Mouse (Mus musculus) limb, embryonic 11.5 days (tissue): ENCODE data around the gene Sstr4. TPM values are rescaled to one million over a fixed set of nuclear protein-coding genes. Genes with fewer than 3 reads are reported as not detected.
A peak's percentile ranks its signal among the peaks of the same experiment; 100 is the strongest.

Experiments
- ATAC-seq: fragments of 200-750 bp; cut with Nextera tagmentation; 2 replicates; pipeline ENCODE4 v1.8.0; 2017; ENCODE audit warnings: low read depth; ENCODE audit not compliant: insufficient number of reproducible peaks, low FRiP score, low TSS enrichment
- DNase-seq: peaks from one replicate; pipeline ENCODE4 v3.0.0-alpha.2; 2015; ENCODE audit warnings: low spot score
- H3K27ac ChIP-seq: fragments of 300-500 bp; sonication (generic); replicated peaks from 2 replicates; pipeline ENCODE4 v1.5.1; 2014; ENCODE audit warnings: low read depth, mild to moderate bottlenecking, low read length
- H3K27me3 ChIP-seq: fragments of 300-500 bp; sonication (generic); 2 replicates; pipeline ENCODE4 v1.6.1; 2014; ENCODE audit warnings: mild to moderate bottlenecking, low read length, mixed read lengths; ENCODE audit not compliant: control insufficient read depth, insufficient read depth
- H3K36me3 ChIP-seq: fragments of 300-500 bp; sonication (generic); 2 replicates; pipeline ENCODE4 v1.6.1; 2014; ENCODE audit warnings: mild to moderate bottlenecking, low read length, moderate library complexity, mixed read lengths; ENCODE audit not compliant: control insufficient read depth, insufficient read depth
- H3K4me1 ChIP-seq: fragments of 300-500 bp; sonication (generic); 2 replicates; pipeline ENCODE4 v1.6.1; 2014; ENCODE audit warnings: low read length, mixed read lengths; ENCODE audit not compliant: control insufficient read depth, insufficient read depth
- H3K4me2 ChIP-seq: fragments of 300-500 bp; sonication (generic); 2 replicates; pipeline ENCODE4 v1.6.1; 2014; ENCODE audit warnings: low read depth, mild to moderate bottlenecking, moderate library complexity; ENCODE audit not compliant: severe bottlenecking
- H3K4me3 ChIP-seq: fragments of 300-500 bp; sonication (generic); 2 replicates; pipeline ENCODE4 v1.5.1; 2014; ENCODE audit warnings: low read depth, low read length
- H3K9ac ChIP-seq: fragments of 300-500 bp; sonication (generic); 2 replicates; pipeline ENCODE4 v1.6.1; 2014; ENCODE audit warnings: mild to moderate bottlenecking, low read length
- H3K9me3 ChIP-seq: fragments of 300-500 bp; sonication (generic); 2 replicates; pipeline ENCODE4 v1.6.1; 2016; ENCODE audit warnings: low read length; ENCODE audit not compliant: control insufficient read depth
- WGBS: fragments of 180-500 bp; shearing (Covaris S2); extraction: QIAGEN DNeasy Blood & Tissue Kit; methylation state at CpG from one replicate; pipeline ENCODE4 v1.1.7; 2014; 5-methylcytosine and 5-hydroxymethylcytosine counted together
- polyA plus RNA-seq: library from polyadenylated mRNA; unstranded; fragments of >200 nt; fragmentation: Nextera tagmentation; extraction: Ambion mirVana; gene quantifications from 2 replicates; pipeline ENCODE4 v1.2.1, GENCODE M21; 2014

Sstr4 gene
- polyA plus RNA-seq, 1 experiment from 2014 or later, result 0.64 TPM

DNA sequence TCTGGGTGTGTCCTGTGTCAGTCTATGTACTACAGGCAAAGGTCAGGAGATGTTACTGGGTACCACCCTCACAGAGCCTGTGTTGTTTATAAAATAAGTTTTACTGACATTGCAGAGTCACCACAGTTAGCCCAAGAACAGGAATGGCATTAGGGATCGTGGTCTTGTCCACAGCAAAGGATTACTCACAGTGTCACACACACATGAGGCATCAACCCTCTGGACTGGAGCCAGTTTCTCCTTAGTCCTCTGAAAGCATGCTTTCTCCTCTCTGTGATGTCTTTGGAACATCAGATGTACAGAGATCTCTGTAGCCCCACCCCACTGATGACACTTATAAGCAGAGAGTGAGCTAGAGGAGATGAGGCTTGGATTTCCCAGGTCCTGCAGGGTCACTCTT, 7.1 kb downstream of the Sstr4 start:
- 82% methylated on average over 1 of the region's 1 CpGs for WGBS
- Histone ChIP-seq H3K9ac (no peak overlapping the region), H3K4me2 (no peak overlapping the region), H3K27ac (no peak overlapping the region), H3K36me3 (no peaks in the 10 kb centered on the region), H3K4me3 (no peak overlapping the region), H3K9me3 (no peaks in the 10 kb centered on the region), H3K27me3 (peaks cover 25% of the 10 kb centered on the region), H3K4me1 (peaks cover 2% of the 10 kb centered on the region; the same call in 1 of the 2 replicates)
- DNase-seq (no peak), ATAC-seq (no peak)

DNA sequence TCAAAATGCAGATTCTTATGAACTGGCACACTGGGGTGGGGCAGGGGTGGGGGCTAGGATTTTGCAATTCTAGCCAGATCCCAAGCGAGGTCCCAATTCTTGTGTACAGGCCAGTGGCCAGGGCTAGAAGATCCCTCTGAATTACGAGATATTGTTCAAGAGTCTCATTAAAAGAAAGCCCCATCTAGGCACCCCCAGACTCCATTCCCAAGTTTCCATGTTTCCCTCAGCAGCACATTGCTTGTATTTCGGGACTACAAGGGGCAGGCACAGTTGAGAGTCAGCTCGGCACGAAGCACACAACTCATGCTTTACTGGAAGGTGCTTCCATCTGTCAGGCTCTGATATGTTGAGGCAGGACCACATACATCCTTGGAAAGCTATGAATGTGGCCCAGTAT, 9.8 kb downstream of the Sstr4 start:
- Histone ChIP-seq H3K4me1 (peaks cover 6% of the 10 kb centered on the region; the same call in 1 of the 2 replicates), H3K27me3 (peaks cover 33% of the 10 kb centered on the region), H3K9ac (no peak overlapping the region), H3K4me3 (no peak overlapping the region), H3K9me3 (no peaks in the 10 kb centered on the region), H3K27ac (no peak overlapping the region), H3K36me3 (no peaks in the 10 kb centered on the region), H3K4me2 (no peak overlapping the region)
- ATAC-seq (no peak), DNase-seq (no peak)
- WGBS, result 73% methylated on average over 5 of the region's 5 CpGs

DNA sequence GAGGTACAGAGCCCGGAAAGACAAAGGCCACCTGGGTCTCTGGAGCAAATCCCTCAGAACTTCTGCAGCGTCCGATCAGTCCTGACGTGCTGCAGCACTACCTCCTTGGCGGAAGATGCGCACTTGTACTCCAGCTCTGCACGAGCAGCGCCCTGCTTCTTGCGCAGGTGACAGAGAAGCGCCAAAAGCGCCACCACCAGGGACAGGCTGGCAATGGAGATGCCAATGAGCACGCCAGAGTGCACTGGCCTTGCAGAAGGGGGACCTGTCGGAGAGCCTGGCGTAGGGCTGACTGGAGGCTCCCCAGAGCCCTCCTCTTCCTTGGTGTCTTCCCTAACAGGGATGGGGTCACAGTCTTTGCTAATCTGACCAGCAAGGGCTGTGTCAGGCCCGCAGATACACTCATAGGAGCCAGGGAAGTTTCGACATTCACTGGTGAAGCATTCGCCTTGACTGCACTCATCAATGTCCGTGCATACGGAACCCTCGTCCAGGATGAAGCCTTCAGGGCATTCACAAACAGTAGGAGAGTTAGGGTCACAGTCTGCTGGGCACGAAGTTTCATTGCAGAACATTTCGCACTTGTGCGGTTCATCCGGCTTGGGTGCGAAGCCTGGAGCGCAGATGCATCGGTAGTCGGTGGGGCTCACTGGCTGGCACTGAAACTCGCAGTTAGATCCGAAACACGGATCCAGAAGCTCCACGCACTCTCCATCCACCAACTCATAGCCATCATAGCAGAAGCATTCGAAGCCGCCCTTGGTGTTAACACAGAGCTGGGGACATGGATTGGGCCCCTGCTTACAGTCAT, 11.2 kb downstream of the Sstr4 start:
- Histone ChIP-seq H3K9ac (no peak overlapping the region), H3K9me3 (no peaks in the 10 kb centered on the region), H3K4me1 (peaks cover 6% of the 10 kb centered on the region; the same call in 1 of the 2 replicates), H3K4me3 (peak overlapping the region; percentile 35), H3K27me3 (peaks cover 33% of the 10 kb centered on the region), H3K27ac (no peak overlapping the region), H3K4me2 (peak overlapping the region; percentile 69), H3K36me3 (no peaks in the 10 kb centered on the region)
- WGBS, result 14% methylated on average over 34 of the region's 34 CpGs
- ATAC-seq (no peak), DNase-seq (peak; percentile 41)

DNA sequence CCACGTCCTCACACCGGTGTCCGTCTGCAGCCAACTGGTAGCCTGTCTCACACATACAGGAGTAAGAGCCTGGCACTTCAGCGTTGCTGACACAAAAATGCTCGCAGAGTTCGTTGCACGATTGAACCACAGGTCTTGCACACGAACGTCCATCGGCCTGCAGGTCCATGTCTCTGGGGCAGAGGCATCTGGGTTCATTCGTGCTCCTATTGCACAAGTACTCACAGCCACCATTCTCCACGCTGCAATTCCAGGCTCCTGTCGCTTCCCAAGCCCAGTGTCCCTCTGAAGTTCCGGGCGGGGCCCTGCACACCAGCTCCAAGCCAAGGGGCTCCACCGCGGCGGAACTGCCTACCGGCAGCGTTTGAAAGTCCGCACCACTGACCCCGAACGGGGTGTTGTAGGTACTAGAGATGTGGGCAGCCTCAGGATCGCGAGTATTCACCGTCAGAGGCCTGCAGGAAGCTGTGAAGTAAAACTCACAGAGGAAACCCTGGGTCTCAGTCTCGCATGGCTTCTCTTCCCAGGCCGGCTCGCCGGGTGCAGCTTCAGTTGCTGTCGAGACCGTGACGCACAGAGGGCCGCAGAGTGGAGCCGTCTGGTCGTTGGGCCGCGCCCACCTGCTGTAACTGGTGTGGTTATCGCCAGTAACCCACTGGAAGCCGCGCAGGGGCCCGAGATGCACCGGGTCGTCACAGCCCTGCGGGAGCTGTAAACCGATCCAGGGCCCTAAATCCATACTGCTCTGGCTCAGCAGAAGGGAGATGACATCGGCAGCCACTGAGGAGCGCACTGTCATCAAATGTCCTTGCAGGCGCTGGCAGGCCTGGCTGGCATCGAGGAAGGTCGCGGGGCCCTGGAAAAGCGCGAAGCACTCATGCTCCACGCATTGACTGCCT, 12.1 kb downstream of the Sstr4 start:
- H3K4me1 ChIP-seq, result peaks cover 6% of the 10 kb centered on the region; the same call in 1 of the 2 replicates
- H3K27ac ChIP-seq, result no peak overlapping the region
- peak overlapping the region; percentile 35 for H3K4me3 ChIP-seq
- H3K27me3 ChIP-seq, result peaks cover 33% of the 10 kb centered on the region
- H3K9me3 ChIP-seq, result no peaks in the 10 kb centered on the region
- H3K4me2 ChIP-seq, result peak overlapping the region; percentile 69
- DNase-seq (peak; percentile 55), ATAC-seq (peak; percentile 27; the same call in 1 of the 2 replicates)
- H3K36me3 ChIP-seq, result no peaks in the 10 kb centered on the region
- H3K9ac ChIP-seq, result 0 out of 2 replicates have a peak overlapping the region, but pooled peaks have one; percentile 1
- 5% methylated on average over 55 of the region's 55 CpGs for WGBS

DNA sequence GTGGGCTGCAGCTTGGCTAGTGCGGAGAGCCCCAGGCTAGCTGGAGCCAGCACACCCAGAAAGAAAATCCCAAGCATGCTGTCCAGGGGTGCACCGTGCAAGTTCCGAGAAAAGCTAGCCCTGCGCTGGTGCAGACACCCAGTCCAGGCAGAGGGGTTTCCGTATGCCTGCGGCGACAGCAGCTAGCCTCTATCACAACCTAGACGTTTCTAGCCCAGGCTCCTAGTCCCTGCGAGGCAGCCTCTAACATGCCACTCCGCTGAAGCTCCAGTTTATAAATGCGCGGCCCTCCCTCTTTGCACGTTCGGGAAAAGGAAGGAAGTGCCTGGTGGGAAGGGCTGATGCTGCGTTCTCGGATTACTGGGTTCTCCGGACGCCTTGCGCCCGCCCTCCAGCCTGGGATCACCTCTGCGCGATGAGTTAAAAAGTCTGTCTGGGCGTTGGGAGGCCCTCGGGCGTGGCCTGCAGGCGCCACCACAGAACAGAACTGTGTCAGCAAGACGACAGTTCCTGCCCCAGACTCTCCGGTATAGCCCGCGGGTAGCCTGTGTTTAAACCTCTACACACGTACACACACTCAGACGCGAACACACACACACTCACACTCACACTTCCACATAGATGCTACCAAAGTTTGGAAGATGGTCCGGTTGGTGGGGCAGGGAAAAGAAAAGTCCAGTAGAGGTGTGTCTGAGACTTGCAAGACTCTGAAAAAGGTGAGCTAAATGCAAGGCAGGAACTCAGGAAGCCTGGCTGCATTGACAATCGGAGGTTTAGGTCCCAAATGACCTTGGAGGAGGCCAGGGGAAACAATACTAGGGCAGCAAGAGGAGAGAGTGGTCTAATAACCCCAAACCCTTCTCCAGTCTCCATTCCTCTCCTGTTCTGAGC, 13.0 kb downstream of the Sstr4 start, which contains the start of gene Thbd:
Thbd (minus strand) TSS at position 319 of the 891 bp plus-strand sequence.
- ATAC-seq, result peak; percentile 55
- H3K27me3 ChIP-seq, result peaks cover 33% of the 10 kb centered on the region

DNA sequence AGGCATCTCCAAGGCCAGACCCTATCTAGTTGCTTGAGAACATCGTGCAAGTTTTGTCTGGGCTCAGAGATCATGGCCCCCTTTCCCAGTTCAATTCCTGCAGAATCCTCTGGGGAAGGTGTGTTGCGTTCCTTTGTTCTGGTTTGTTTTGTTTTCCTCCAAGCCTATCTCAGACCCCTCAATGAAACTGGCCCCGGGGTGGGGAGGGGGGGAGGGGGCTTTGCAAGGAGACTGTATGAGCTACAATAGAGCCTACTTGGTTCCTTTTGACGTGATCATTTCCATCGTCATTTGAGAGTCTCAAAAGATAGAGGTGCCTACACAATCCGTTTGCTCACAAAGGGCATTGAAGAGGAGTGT, 13.6 kb downstream of the Sstr4 start:
- Histone ChIP-seq H3K9me3 (no peaks in the 10 kb centered on the region), H3K4me2 (no peak overlapping the region), H3K27ac (no peak overlapping the region), H3K4me1 (peaks cover 6% of the 10 kb centered on the region; the same call in 1 of the 2 replicates), H3K4me3 (no peak overlapping the region), H3K27me3 (peaks cover 31% of the 10 kb centered on the region), H3K9ac (no peak overlapping the region), H3K36me3 (no peaks in the 10 kb centered on the region)
- DNase-seq (no peak), ATAC-seq (no peak)
- WGBS, result 21% methylated on average over 6 of the region's 6 CpGs

More for the DNA sequence above, 13.0 kb downstream of the Sstr4 start, which contains the start of gene Thbd:
- Histone ChIP-seq H3K4me2 (peak within 1 kb of the TSS; percentile 69), H3K36me3 (no peaks in the 10 kb centered on the region), H3K9me3 (no peaks in the 10 kb centered on the region), H3K4me1 (peaks cover 6% of the 10 kb centered on the region; the same call in 1 of the 2 replicates), H3K27ac (no peak within 1 kb of the TSS), H3K9ac (0 out of 2 replicates have a peak within 1 kb of the TSS, but pooled peaks have one; percentile 34), H3K4me3 (peak within 1 kb of the TSS; percentile 35)
- peak; percentile 67 for DNase-seq
- WGBS, result 4% methylated on average over 35 of the region's 35 CpGs

DNA sequence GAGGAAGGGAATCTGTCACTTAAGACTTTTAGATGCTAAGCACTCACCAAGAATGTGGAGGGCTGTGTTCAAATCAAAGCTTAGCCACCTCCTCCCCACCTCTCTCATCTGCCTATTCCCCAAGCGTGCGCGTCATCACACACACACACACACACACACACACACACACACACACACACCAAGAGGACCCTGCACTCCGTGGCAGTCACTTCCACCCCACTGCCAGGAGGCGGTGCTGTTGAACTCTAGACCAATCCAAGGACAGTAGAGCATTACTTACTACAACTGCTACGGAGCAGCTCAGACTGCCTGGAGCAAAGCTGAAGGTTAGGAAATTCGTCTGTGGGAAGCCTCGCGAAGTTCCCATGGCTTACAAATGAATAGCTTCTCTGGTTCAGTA, 14.0 kb downstream of the Sstr4 start:
- no peaks in the 10 kb centered on the region for H3K9me3 ChIP-seq
- H3K27ac ChIP-seq, result no peak overlapping the region
- H3K4me3 ChIP-seq, result no peak overlapping the region
- DNase-seq (peak; percentile 73), ATAC-seq (peak; percentile 62; the same call in 1 of the 2 replicates)
- peaks cover 6% of the 10 kb centered on the region; the same call in 1 of the 2 replicates for H3K4me1 ChIP-seq
- H3K27me3 ChIP-seq, result peaks cover 31% of the 10 kb centered on the region
- H3K4me2 ChIP-seq, result no peak overlapping the region
- H3K36me3 ChIP-seq, result no peaks in the 10 kb centered on the region
- H3K9ac ChIP-seq, result no peak overlapping the region
- 29% methylated on average over 9 of the region's 9 CpGs for WGBS
